17 mouse cellular contexts compared by ENCODE assay signal in genomic region chr1:82647989-82648388, GRCm38 (mm10).
A peak's percentile ranks its signal among the peaks of the same experiment; 100 is the strongest.
DNase-seq lines count a peak whose midpoint lies in the region; ATAC-seq and TF ChIP-seq lines count a peak whose summit lies in the region.
"Had no signal": no experiment of that assay in that cellular context is flagged by ENCODE, and none has a peak within 500 bp of the region (broad histone marks: within the 10 kb centered on the region; RNA-seq: fewer than 3 reads in every experiment).

No protein-coding gene starts in this region.

- H3K27ac ChIP-seq in stomach, embryonic 15.5 days: no peak overlapping the region
- H3K27ac ChIP-seq in stomach, postnatal 0 days (replicated peaks): no peak overlapping the region
- H3K27ac ChIP-seq in intestine, embryonic 15.5 days: no peak overlapping the region
- H3K27ac ChIP-seq: embryonic facial prominence, embryonic 10.5 days; forebrain, embryonic 10.5 days; kidney, postnatal 0 days had no signal

- peaks cover 14% of the 10 kb centered on the region for H3K4me1 ChIP-seq in erythroblast, embryonic 14.5 days (ENCODE audit: control insufficient read depth)
- no peaks in the 10 kb centered on the region for H3K4me1 ChIP-seq in stomach, embryonic 15.5 days
- H3K4me1 ChIP-seq in stomach, postnatal 0 days (replicated peaks; ENCODE audit: control insufficient read depth, insufficient read depth): no peaks in the 10 kb centered on the region
- H3K4me1 ChIP-seq in intestine, embryonic 15.5 days (replicated peaks): no peaks in the 10 kb centered on the region
- H3K4me1 ChIP-seq: embryonic facial prominence, embryonic 10.5 days had no signal

- WGBS in stomach, embryonic 15.5 days: 37% methylated on average over 10 of the region's 10 CpGs
- WGBS in stomach, postnatal 0 days: 42% methylated on average over 10 of the region's 10 CpGs
- WGBS in intestine, embryonic 15.5 days: 46% methylated on average over 10 of the region's 10 CpGs

- H3K36me3 ChIP-seq in erythroblast, embryonic 14.5 days (ENCODE audit: control insufficient read depth): no peaks in the 10 kb centered on the region
- no peaks in the 10 kb centered on the region for H3K36me3 ChIP-seq in stomach, embryonic 15.5 days
- no peaks in the 10 kb centered on the region for H3K36me3 ChIP-seq in stomach, postnatal 0 days (ENCODE audit: control insufficient read depth, insufficient read depth, low read length)
- no peaks in the 10 kb centered on the region for H3K36me3 ChIP-seq in intestine, embryonic 15.5 days
- H3K36me3 ChIP-seq: embryonic facial prominence, embryonic 10.5 days; forebrain, embryonic 10.5 days had no signal

- TF ChIP-seq CTCF in stomach, postnatal 0 days (IDR thresholded peaks at IDR 0.05; ENCODE audit: low read depth): no peak

- no peak for TF ChIP-seq EP300 in stomach, postnatal 0 days (optimal IDR thresholded peaks at IDR 0.05)

- intact Hi-C loops in heart, postnatal 10 days (cut with DNase I): no loop called here

- 0 out of 2 replicates have a peak overlapping the region, but pooled peaks have one; percentile 5 for H3K4me2 ChIP-seq in stomach, embryonic 15.5 days
- no peak overlapping the region for H3K4me2 ChIP-seq in stomach, postnatal 0 days (replicated peaks; ENCODE audit: low read depth)
- no peak overlapping the region for H3K4me2 ChIP-seq in intestine, embryonic 15.5 days (replicated peaks)

- no peak for ATAC-seq in erythroblast, adult 5-6 weeks (replicated peaks; ENCODE audit: low FRiP score, poor library complexity, severe bottlenecking)
- peak; percentile 66; the same call in 1 of the 2 replicates for ATAC-seq in stomach, embryonic 15.5 days (ENCODE audit: insufficient read depth, low FRiP score, low read depth)
- no peak for ATAC-seq in stomach, postnatal 0 days (ENCODE audit: low FRiP score, low TSS enrichment)
- no peak for ATAC-seq in monocyte, adult 5-6 weeks (replicated peaks; ENCODE audit: insufficient number of reproducible peaks, low FRiP score, low TSS enrichment, poor library complexity, severe bottlenecking)
- ATAC-seq in intestine, embryonic 15.5 days: no peak
- ATAC-seq: inflammation-experienced regulatory T-cells, adult 6 months had no signal

- DNase-seq in stomach, postnatal 0 days (ENCODE audit: low spot score): no peak
- DNase-seq in heart, postnatal 10 days: peak; percentile 10 to 27
- DNase-seq in kidney, adult 9 months: no peak
- DNase-seq: cerebellum, postnatal 14 days; layer of hippocampus, adult 9-11 months; thymus, postnatal 25 days had no signal

- H3K4me3 ChIP-seq in erythroblast, embryonic 14.5 days (replicated peaks): peak overlapping the region; percentile 51
- no peak overlapping the region for H3K4me3 ChIP-seq in stomach, embryonic 15.5 days (replicated peaks)
- no peak overlapping the region for H3K4me3 ChIP-seq in stomach, postnatal 0 days (ENCODE audit: low read depth, low read length)
- H3K4me3 ChIP-seq in intestine, embryonic 15.5 days (replicated peaks): no peak overlapping the region
- H3K4me3 ChIP-seq: embryonic facial prominence, embryonic 10.5 days; forebrain, embryonic 10.5 days; myocyte had no signal

- H3K27me3 ChIP-seq in erythroblast, embryonic 14.5 days (ENCODE audit: control insufficient read depth): no peaks in the 10 kb centered on the region
- H3K27me3 ChIP-seq in stomach, embryonic 15.5 days (replicated peaks): no peaks in the 10 kb centered on the region
- H3K27me3 ChIP-seq in stomach, postnatal 0 days (ENCODE audit: control insufficient read depth, insufficient read depth, low read length): no peaks in the 10 kb centered on the region
- H3K27me3 ChIP-seq in intestine, embryonic 15.5 days (replicated peaks): no peaks in the 10 kb centered on the region
- H3K27me3 ChIP-seq: CH12.LX had no signal

- no peak overlapping the region for H3K9ac ChIP-seq in stomach, embryonic 15.5 days
- no peak overlapping the region for H3K9ac ChIP-seq in stomach, postnatal 0 days (ENCODE audit: low read length)
- H3K9ac ChIP-seq in intestine, embryonic 15.5 days: no peak overlapping the region

- H3K9me3 ChIP-seq in erythroblast, embryonic 14.5 days (ENCODE audit: control insufficient read depth, low read length): no peaks in the 10 kb centered on the region
- H3K9me3 ChIP-seq in stomach, embryonic 15.5 days: no peaks in the 10 kb centered on the region
- H3K9me3 ChIP-seq in stomach, postnatal 0 days (ENCODE audit: control insufficient read depth, low read length): no peaks in the 10 kb centered on the region
- no peaks in the 10 kb centered on the region for H3K9me3 ChIP-seq in intestine, embryonic 15.5 days
- H3K9me3 ChIP-seq: embryonic facial prominence, embryonic 10.5 days; forebrain, embryonic 10.5 days had no signal

Comparison
In these comparisons a context has a peak if more than half of its experiments do, and no peak if none do; other contexts are left out.
1. DNase-seq: peak in heart, postnatal 10 days (2 of 2); none in stomach, postnatal 0 days (single experiment) and kidney, adult 9 months (single experiment).